Mouse (Mus musculus): ENCODE data around the gene Mgat5. TPM values are rescaled to one million over a fixed set of nuclear protein-coding genes. Genes with fewer than 3 reads are reported as not detected.
A peak's percentile ranks its signal among the peaks of the same experiment; 100 is the strongest.

The Mgat5 gene
- polyA plus RNA-seq, 1 experiment from 2014 or later = 5.2 TPM

DNA sequence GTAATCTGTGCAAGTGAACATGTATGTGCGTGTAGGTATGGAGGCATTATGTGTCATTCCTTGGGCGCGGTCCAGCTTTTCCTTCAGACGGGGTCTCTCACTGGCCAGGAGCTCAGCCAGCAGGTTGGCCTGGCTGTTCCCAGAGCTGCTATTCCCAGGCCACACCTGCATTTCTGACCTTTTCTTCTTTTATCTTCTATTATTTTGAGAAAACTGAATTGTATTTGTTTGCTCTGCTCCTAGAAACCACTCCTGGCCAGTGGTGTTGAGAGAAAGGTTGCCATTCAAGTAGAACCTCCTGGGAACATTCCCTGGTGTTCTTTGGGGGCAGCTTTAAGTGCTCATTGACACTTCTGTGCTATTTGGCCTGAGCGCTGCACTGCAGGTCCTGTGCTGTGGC is 160.9 kb downstream of the Mgat5 start:
- H3K4me3 ChIP-seq (ENCODE audit: low read depth, low read length) = no peak overlapping the region
- H3K36me3 ChIP-seq (ENCODE audit: insufficient read depth) = no peaks in the 10 kb centered on the region
- no peak overlapping the region for H3K27ac ChIP-seq (ENCODE audit: low read depth)
- ATAC-seq (ENCODE audit: insufficient read depth) (peak; percentile 47; the same call in 1 of the 2 replicates), DNase-seq (peak; percentile 11)
- 76% methylated on average over 5 of the region's 5 CpGs for WGBS
- H3K4me2 ChIP-seq = no peak overlapping the region
- no peaks in the 10 kb centered on the region for H3K4me1 ChIP-seq (ENCODE audit: insufficient read depth)
- TF ChIP-seq CTCF (IDR thresholded peaks at IDR 0.05; ENCODE audit: low read depth) = no peak
- H3K9me3 ChIP-seq (ENCODE audit: low read depth, low read length) = no peaks in the 10 kb centered on the region
- H3K9ac ChIP-seq = no peak overlapping the region
- H3K27me3 ChIP-seq (ENCODE audit: insufficient read depth, low read length) = no peaks in the 10 kb centered on the region

DNA sequence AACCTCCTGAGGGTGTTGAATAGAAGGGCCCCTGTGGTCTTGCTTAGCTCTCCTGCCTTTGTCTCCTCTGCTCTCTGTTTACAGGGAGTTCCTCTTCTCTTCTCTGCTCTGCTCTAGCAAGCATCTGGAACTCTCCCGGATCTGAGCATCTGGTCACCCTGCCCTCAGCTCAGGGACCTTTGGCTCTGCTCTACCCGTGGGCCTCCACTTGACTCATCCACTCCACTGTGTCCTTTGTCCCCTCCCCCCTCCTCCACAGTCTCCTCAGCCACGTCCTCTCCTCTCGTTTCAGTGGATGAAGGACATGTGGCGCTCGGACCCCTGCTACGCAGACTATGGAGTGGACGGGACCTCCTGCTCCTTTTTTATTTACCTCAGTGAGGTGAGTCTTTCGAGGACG is 161.3 kb downstream of the Mgat5 start:
- TF ChIP-seq CTCF (IDR thresholded peaks at IDR 0.05; ENCODE audit: low read depth) = no peak
- H3K4me3 ChIP-seq (ENCODE audit: low read depth, low read length) = no peak overlapping the region
- peak; percentile 47; the same call in 1 of the 2 replicates for ATAC-seq (ENCODE audit: insufficient read depth)
- H3K9me3 ChIP-seq (ENCODE audit: low read depth, low read length) = no peaks in the 10 kb centered on the region
- WGBS = 54% methylated on average over 10 of the region's 10 CpGs
- no peaks in the 10 kb centered on the region for H3K27me3 ChIP-seq (ENCODE audit: insufficient read depth, low read length)
- no peak for DNase-seq
- H3K36me3 ChIP-seq (ENCODE audit: insufficient read depth) = no peaks in the 10 kb centered on the region
- H3K4me2 ChIP-seq = no peak overlapping the region
- no peaks in the 10 kb centered on the region for H3K4me1 ChIP-seq (ENCODE audit: insufficient read depth)
- H3K27ac ChIP-seq (ENCODE audit: low read depth) = 0 out of 2 replicates have a peak overlapping the region, but pooled peaks have one; percentile 1
- H3K9ac ChIP-seq = no peak overlapping the region

DNA sequence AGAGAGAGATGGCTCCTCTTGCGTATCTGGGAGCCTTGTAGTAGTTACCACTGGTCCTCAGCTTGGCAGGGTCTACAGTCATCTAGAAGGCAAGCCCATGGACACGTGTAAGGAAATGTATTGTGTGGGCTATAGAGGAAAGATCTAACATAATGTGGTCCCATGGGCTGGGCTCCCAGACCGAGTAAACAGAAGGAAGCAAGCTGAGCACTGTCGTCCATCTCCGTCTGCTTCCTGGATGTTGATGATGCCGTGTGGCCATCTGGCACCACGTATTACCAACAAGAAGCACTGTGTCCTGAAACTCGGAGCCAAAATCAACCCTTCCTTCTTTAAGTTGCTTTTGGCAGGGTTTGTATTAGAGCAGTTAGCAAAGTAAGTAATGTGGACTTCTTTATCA is 163.7 kb downstream of the Mgat5 start:
- DNase-seq (no peak), ATAC-seq (ENCODE audit: insufficient read depth) (no peak)
- Histone ChIP-seq H3K36me3 (ENCODE audit: insufficient read depth) (no peaks in the 10 kb centered on the region), H3K27ac (ENCODE audit: low read depth) (no peak overlapping the region), H3K9ac (no peak overlapping the region), H3K4me3 (ENCODE audit: low read depth, low read length) (no peak overlapping the region), H3K27me3 (ENCODE audit: insufficient read depth, low read length) (no peaks in the 10 kb centered on the region), H3K4me2 (no peak overlapping the region), H3K4me1 (ENCODE audit: insufficient read depth) (no peaks in the 10 kb centered on the region), H3K9me3 (ENCODE audit: low read depth, low read length) (no peaks in the 10 kb centered on the region)
- TF ChIP-seq CTCF (IDR thresholded peaks at IDR 0.05; ENCODE audit: low read depth) = no peak
- WGBS = 67% methylated on average over 8 of the region's 8 CpGs

DNA sequence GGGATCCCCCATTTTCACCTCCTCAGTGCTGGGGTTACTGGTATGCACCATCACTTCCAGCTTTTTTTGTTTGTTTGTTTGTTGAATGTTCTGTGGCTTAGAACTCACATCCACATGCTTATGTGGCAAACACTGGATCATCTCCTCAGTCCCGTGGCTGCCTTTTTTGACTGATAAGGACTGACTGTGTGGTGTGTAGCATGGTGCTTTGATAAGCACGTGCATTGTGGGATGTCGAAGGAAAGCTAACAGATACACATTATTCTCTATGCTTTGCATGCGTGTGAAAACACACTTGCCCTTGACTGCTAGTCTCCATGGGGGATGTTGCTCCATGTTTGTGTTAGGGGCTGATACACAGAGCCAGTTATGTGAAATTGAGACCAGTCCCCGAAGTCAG is 164.7 kb downstream of the Mgat5 start:
- Histone ChIP-seq H3K9me3 (ENCODE audit: low read depth, low read length) (no peaks in the 10 kb centered on the region), H3K4me2 (no peak overlapping the region), H3K27me3 (ENCODE audit: insufficient read depth, low read length) (no peaks in the 10 kb centered on the region), H3K27ac (ENCODE audit: low read depth) (no peak overlapping the region), H3K4me1 (ENCODE audit: insufficient read depth) (no peaks in the 10 kb centered on the region; the same call in 1 of the 2 replicates), H3K36me3 (ENCODE audit: insufficient read depth) (no peaks in the 10 kb centered on the region), H3K9ac (no peak overlapping the region), H3K4me3 (ENCODE audit: low read depth, low read length) (no peak overlapping the region)
- ATAC-seq (ENCODE audit: insufficient read depth) (no peak), DNase-seq (no peak)
- WGBS = 90% methylated on average over 5 of the region's 5 CpGs
- no peak for TF ChIP-seq CTCF (IDR thresholded peaks at IDR 0.05; ENCODE audit: low read depth)

DNA sequence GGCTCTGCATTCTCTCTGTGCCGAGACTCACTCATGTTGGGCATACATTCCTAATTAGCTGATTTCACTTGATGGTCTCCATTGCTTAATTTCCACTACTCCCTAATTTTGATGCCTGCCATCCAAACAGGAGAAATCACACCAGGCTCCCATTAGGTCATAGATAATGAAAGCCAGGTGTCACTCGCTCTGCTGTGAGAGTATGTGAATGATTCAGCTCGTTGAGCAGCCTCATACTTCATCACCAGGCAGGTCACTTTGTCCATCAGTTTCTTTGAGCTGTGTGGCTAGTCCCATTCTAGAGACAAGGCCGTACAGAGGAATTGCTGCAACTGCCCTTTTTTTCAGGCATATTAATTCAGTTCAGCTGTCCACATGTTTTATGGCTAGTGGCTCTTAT is 167.3 kb downstream of the Mgat5 start:
- H3K36me3 ChIP-seq (ENCODE audit: insufficient read depth) = no peaks in the 10 kb centered on the region
- DNase-seq (no peak), ATAC-seq (ENCODE audit: insufficient read depth) (no peak)
- no peak overlapping the region for H3K9ac ChIP-seq
- H3K4me3 ChIP-seq (ENCODE audit: low read depth, low read length) = no peak overlapping the region
- WGBS = 70% methylated on average over 4 of the region's 4 CpGs
- H3K4me2 ChIP-seq = no peak overlapping the region
- no peak for TF ChIP-seq CTCF (IDR thresholded peaks at IDR 0.05; ENCODE audit: low read depth)
- no peak overlapping the region for H3K27ac ChIP-seq (ENCODE audit: low read depth)
- H3K27me3 ChIP-seq (ENCODE audit: insufficient read depth, low read length) = no peaks in the 10 kb centered on the region
- H3K9me3 ChIP-seq (ENCODE audit: low read depth, low read length) = no peaks in the 10 kb centered on the region
- no peaks in the 10 kb centered on the region; the same call in 1 of the 2 replicates for H3K4me1 ChIP-seq (ENCODE audit: insufficient read depth)

DNA sequence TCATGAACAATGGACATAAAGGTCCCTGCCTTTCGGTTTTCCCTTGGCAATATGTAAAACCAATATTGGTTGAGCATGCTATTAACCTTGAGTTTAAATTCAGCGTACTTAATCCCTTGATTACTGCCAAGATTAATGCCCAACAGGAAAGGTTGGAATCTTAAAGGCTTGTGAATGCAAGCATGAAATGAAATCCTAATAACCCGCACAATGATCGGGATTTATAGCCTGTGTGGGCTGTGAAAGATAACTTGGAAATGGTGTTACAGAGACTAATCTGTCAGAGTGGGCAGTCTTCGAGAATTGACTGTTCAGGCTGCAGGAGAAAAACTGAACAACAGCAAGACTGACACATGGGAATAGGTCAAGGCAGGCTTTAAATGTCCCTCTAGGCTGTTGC is 168.7 kb downstream of the Mgat5 start:
- Histone ChIP-seq H3K4me3 (ENCODE audit: low read depth, low read length) (no peak overlapping the region), H3K36me3 (ENCODE audit: insufficient read depth) (no peaks in the 10 kb centered on the region), H3K9me3 (ENCODE audit: low read depth, low read length) (no peaks in the 10 kb centered on the region), H3K4me1 (ENCODE audit: insufficient read depth) (no peaks in the 10 kb centered on the region; the same call in 1 of the 2 replicates), H3K9ac (no peak overlapping the region), H3K27ac (ENCODE audit: low read depth) (no peak overlapping the region), H3K27me3 (ENCODE audit: insufficient read depth, low read length) (no peaks in the 10 kb centered on the region), H3K4me2 (no peak overlapping the region)
- no peak for TF ChIP-seq CTCF (IDR thresholded peaks at IDR 0.05; ENCODE audit: low read depth)
- DNase-seq (no peak), ATAC-seq (ENCODE audit: insufficient read depth) (no peak)
- 69% methylated on average over 5 of the region's 5 CpGs for WGBS

DNA sequence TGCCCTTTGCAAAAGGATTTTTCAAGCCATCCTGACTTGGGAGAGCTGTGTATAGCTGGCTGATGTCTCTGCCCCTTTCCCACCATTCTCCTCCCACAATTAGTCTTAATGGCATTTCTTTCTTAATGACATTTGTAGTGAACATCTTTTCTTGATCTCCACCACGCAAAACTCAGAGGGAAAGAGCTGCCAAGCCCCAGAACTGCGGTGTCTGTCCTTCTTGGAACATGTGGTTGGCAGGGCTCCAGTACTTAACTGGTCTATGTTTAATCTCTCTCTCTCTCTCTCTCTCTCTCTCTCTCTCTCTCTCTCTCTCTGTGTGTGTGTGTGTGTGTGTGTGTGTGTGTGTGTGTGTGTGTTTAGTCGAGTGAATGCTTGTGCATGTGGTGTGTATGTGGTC is 169.3 kb downstream of the Mgat5 start:
- Histone ChIP-seq H3K4me3 (ENCODE audit: low read depth, low read length) (no peak overlapping the region), H3K27me3 (ENCODE audit: insufficient read depth, low read length) (no peaks in the 10 kb centered on the region), H3K36me3 (ENCODE audit: insufficient read depth) (no peaks in the 10 kb centered on the region), H3K9me3 (ENCODE audit: low read depth, low read length) (no peaks in the 10 kb centered on the region), H3K4me1 (ENCODE audit: insufficient read depth) (no peaks in the 10 kb centered on the region; the same call in 1 of the 2 replicates), H3K4me2 (no peak overlapping the region), H3K27ac (ENCODE audit: low read depth) (peak overlapping the region; percentile 48; the same call in 1 of the 2 replicates), H3K9ac (no peak overlapping the region)
- DNase-seq (peak; percentile 53), ATAC-seq (ENCODE audit: insufficient read depth) (0 out of 2 replicates have a peak, but pooled peaks have one; percentile 17)
- 44% methylated on average over 3 of the region's 3 CpGs for WGBS
- no peak for TF ChIP-seq CTCF (IDR thresholded peaks at IDR 0.05; ENCODE audit: low read depth)

DNA sequence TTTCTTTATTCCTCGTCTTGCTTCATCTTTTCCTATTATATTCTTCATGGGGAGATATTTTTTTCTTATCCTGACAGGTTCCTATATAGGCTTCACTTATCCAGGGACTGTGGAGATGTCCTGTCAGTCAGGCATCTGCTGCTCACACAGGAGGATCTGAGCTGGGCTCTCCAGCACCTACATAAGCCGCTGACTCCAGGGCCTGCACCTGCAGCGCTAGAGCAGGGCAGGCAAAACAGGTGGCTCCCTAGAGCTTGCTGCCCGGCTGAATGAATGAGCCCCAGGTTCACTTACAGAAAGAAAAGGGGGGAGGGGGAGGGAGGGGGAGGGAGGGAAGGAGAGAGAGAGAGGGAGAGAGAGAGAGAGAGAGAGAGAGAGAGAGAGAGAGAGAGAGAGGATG is 175.3 kb downstream of the Mgat5 start:
- no peak overlapping the region for H3K4me3 ChIP-seq (ENCODE audit: low read depth, low read length)
- H3K27me3 ChIP-seq (ENCODE audit: insufficient read depth, low read length) = no peaks in the 10 kb centered on the region
- WGBS = 43% methylated on average over 4 of the region's 4 CpGs
- DNase-seq (no peak), ATAC-seq (ENCODE audit: insufficient read depth) (no peak)
- no peak overlapping the region for H3K9ac ChIP-seq
- no peaks in the 10 kb centered on the region for H3K4me1 ChIP-seq (ENCODE audit: insufficient read depth)
- H3K27ac ChIP-seq (ENCODE audit: low read depth) = no peak overlapping the region
- no peak overlapping the region for H3K4me2 ChIP-seq
- H3K36me3 ChIP-seq (ENCODE audit: insufficient read depth) = no peaks in the 10 kb centered on the region; the same call in 1 of the 2 replicates
- no peak for TF ChIP-seq CTCF (IDR thresholded peaks at IDR 0.05; ENCODE audit: low read depth)
- no peaks in the 10 kb centered on the region for H3K9me3 ChIP-seq (ENCODE audit: low read depth, low read length)

Measured in lung, embryonic 14.5 days (tissue).